Mouse (Mus musculus): ENCODE results near the gene Gale. TPM values are rescaled to one million over a fixed set of nuclear protein-coding genes. Genes with fewer than 3 reads are reported as not detected.

The Gale gene
- total RNA-seq, 1 experiment: 33.0 TPM

DNA sequence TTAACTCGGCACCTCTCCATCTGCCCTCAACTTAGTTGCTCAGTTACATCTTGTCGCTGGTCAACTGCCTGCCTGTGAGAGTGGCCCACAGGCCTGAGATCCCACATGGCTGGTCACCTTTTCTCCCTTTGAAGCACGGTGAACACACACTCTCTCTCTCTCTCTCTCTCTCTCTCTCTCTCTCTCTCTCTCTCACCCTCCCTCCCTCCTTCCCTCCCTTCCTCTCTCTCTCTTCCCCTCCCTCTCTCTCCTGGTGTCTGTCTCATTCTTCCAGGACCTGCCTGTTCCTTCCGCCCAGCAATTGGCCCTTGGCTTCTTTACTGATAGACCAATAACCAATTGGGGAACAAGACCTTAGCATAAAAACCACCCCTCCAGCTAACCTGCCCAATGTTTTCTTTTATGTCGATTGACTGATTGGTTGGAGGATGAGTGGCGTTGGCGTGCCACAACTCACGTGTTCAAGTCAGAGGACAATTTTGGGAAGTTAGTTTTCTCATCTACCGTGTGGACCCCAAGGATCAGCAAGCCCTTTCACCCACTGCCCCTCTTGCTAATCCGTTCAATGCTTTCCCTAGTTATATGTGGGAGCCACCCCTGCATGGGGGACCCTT, 37.2 kb upstream of the Gale start:
- Histone ChIP-seq H3K36me3 (ENCODE audit: control insufficient read depth, insufficient read depth, low read length, poor library complexity, severe bottlenecking) (peaks cover 7% of the 10 kb centered on the region; the same call in 1 of the 2 replicates), H3K9me3 (ENCODE audit: control insufficient read depth, insufficient read depth, low read depth, low read length) (no peaks in the 10 kb centered on the region), H3K27ac (ENCODE audit: insufficient read depth, low read depth, low read length, poor library complexity, severe bottlenecking) (peak overlapping the region; percentile 95), H3K4me3 (ENCODE audit: insufficient read depth in 1 of 2, low read depth in 1 of 2, low read length in 2 of 2, poor library complexity in 1 of 2, severe bottlenecking in 1 of 2) (peak overlapping the region; percentile 31 to 33; a peak in 2 of 4 replicates), H3K9ac (ENCODE audit: insufficient read depth, low read depth, low read length, poor library complexity, severe bottlenecking) (peak overlapping the region; percentile 52), H3K4me1 (ENCODE audit: control insufficient read depth in 2 of 2, insufficient read depth in 2 of 2, low read length in 2 of 2, poor library complexity in 1 of 2) (peaks cover 7 to 8% of the 10 kb centered on the region in 2 experiments; a peak in 3 of 4 replicates)
- in situ Hi-C loops (cut with MboI; ENCODE audit: low sequenced_read_pairs in 2 of 2, unreplicated experiment in 2 of 2): no loop called here
- no peak for TF ChIP-seq ZNF384 (IDR thresholded peaks at IDR 0.05; ENCODE audit: low read depth, low read length)
- TF ChIP-seq HCFC1 (IDR thresholded peaks at IDR 0.05; ENCODE audit: borderline replicate concordance, insufficient read depth, low read length): no peak
- TF ChIP-seq CHD2 (IDR thresholded peaks at IDR 0.05; ENCODE audit: low read depth, low read length): no peak
- no peak for TF ChIP-seq ZC3H11A (IDR thresholded peaks at IDR 0.05; ENCODE audit: borderline replicate concordance, low read depth, low read length)
- TF ChIP-seq MAFK (IDR thresholded peaks at IDR 0.05; ENCODE audit: insufficient read depth, low read depth, low read length): no peak
- no peak for DNase-seq (ENCODE audit: low read depth, low spot score)

DNA sequence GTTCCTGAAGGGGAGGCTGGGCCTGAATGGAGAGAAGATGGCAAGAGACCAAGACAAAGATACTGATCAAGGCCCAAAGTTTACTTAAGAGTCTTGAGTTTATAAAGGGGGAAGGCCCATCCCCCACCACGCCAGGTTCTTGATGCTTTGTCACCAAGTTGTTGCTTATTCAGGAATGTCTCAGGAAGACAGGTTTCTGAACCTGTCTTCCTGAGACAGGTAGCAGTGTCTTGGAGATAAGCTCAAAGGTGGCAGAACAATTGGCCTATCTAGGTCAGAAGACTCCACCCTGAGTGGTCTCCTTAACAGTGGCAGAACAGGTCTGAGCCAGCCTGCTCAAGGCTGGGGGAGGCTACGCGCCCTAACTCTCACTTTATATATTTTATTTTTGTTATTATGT, 36.7 kb upstream of the Gale start:
- TF ChIP-seq CHD2 (IDR thresholded peaks at IDR 0.05; ENCODE audit: low read depth, low read length) (no peak), ZC3H11A (IDR thresholded peaks at IDR 0.05; ENCODE audit: borderline replicate concordance, low read depth, low read length) (no peak)
- Histone ChIP-seq H3K36me3 (ENCODE audit: control insufficient read depth, insufficient read depth, low read length, poor library complexity, severe bottlenecking) (peaks cover 7% of the 10 kb centered on the region; the same call in 1 of the 2 replicates), H3K27ac (ENCODE audit: insufficient read depth, low read depth, low read length, poor library complexity, severe bottlenecking) (peak overlapping the region; percentile 95), H3K4me1 (ENCODE audit: control insufficient read depth in 2 of 2, insufficient read depth in 2 of 2, low read length in 2 of 2, poor library complexity in 1 of 2) (peaks cover 7 to 8% of the 10 kb centered on the region in 2 experiments; a peak in 3 of 4 replicates), H3K4me3 (ENCODE audit: insufficient read depth in 1 of 2, low read depth in 1 of 2, low read length in 2 of 2, poor library complexity in 1 of 2, severe bottlenecking in 1 of 2) (0 out of 4 replicates have a peak overlapping the region, but pooled peaks of 1 of the 2 experiments have one; percentile 17), H3K9ac (ENCODE audit: insufficient read depth, low read depth, low read length, poor library complexity, severe bottlenecking) (peak overlapping the region; percentile 52), H3K9me3 (ENCODE audit: control insufficient read depth, insufficient read depth, low read depth, low read length) (no peaks in the 10 kb centered on the region)
- DNase-seq (ENCODE audit: low read depth, low spot score): no peak
- in situ Hi-C loops (cut with MboI; ENCODE audit: low sequenced_read_pairs in 2 of 2, unreplicated experiment in 2 of 2): no loop called here

DNA sequence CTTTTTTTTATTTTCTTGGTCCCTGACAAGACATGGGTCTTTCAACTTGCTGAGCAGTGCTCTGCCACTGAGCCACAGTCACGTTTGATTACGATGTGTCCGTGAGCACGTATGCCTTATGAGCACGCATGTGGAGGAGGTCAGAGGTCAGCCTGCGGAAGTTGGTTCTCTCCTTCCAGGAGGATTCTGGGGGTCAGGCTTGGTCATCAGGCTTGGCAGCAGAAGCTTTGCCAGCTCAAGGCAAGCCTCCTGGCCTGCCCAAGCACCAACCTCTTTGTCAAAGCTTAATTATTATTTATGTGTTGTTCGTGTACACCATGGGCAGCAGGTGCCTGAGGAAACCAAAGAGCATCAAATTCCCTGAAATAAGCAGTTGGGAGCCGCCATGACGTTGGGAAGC, 35.2 kb upstream of the Gale start:
- peaks cover 9% of the 10 kb centered on the region; the same call in 1 of the 2 replicates for H3K36me3 ChIP-seq (ENCODE audit: control insufficient read depth, insufficient read depth, low read length, poor library complexity, severe bottlenecking)
- no peak overlapping the region for H3K27ac ChIP-seq (ENCODE audit: insufficient read depth, low read depth, low read length, poor library complexity, severe bottlenecking)
- no peak for DNase-seq (ENCODE audit: low read depth, low spot score)
- H3K9me3 ChIP-seq (ENCODE audit: control insufficient read depth, insufficient read depth, low read depth, low read length): no peaks in the 10 kb centered on the region
- TF ChIP-seq ZNF384 (IDR thresholded peaks at IDR 0.05; ENCODE audit: low read depth, low read length): no peak
- no peak for TF ChIP-seq MAFK (IDR thresholded peaks at IDR 0.05; ENCODE audit: insufficient read depth, low read depth, low read length)
- TF ChIP-seq HCFC1 (IDR thresholded peaks at IDR 0.05; ENCODE audit: borderline replicate concordance, insufficient read depth, low read length): no peak
- TF ChIP-seq ZC3H11A (IDR thresholded peaks at IDR 0.05; ENCODE audit: borderline replicate concordance, low read depth, low read length): no peak
- no peak for TF ChIP-seq CHD2 (IDR thresholded peaks at IDR 0.05; ENCODE audit: low read depth, low read length)
- in situ Hi-C loops (cut with MboI; ENCODE audit: low sequenced_read_pairs in 2 of 2, unreplicated experiment in 2 of 2): no loop called here
- peaks cover 7 to 8% of the 10 kb centered on the region in 2 experiments; a peak in 3 of 4 replicates for H3K4me1 ChIP-seq (ENCODE audit: control insufficient read depth in 2 of 2, insufficient read depth in 2 of 2, low read length in 2 of 2, poor library complexity in 1 of 2)
- no peak overlapping the region for H3K9ac ChIP-seq (ENCODE audit: insufficient read depth, low read depth, low read length, poor library complexity, severe bottlenecking)
- H3K4me3 ChIP-seq (ENCODE audit: insufficient read depth in 1 of 2, low read depth in 1 of 2, low read length in 2 of 2, poor library complexity in 1 of 2, severe bottlenecking in 1 of 2): no peak overlapping the region

DNA sequence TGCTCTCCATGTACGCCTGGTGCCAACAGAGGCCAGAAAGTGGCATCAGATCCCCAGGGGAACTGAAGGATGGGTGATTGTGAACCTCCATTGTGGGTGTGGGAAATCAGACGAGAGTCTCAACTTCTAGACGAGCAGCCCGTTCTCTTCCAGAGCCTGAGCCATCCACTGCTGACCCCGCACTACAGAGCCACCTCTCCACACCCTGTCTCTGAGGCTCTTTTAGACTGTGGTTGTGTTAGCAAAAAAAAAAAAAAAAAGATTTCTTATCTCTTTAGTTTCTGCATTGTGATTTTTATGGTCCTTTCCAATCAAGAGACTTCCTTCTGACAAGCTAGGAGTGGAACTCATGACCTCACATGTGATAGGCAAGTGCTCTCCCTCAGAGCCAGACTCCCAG, 34.1 kb upstream of the Gale start:
- H3K4me1 ChIP-seq (ENCODE audit: control insufficient read depth in 2 of 2, insufficient read depth in 2 of 2, low read length in 2 of 2, poor library complexity in 1 of 2): peaks cover 7 to 8% of the 10 kb centered on the region in 2 experiments; a peak in 3 of 4 replicates
- no peaks in the 10 kb centered on the region for H3K9me3 ChIP-seq (ENCODE audit: control insufficient read depth, insufficient read depth, low read depth, low read length)
- no peak for TF ChIP-seq ZC3H11A (IDR thresholded peaks at IDR 0.05; ENCODE audit: borderline replicate concordance, low read depth, low read length)
- TF ChIP-seq CHD2 (IDR thresholded peaks at IDR 0.05; ENCODE audit: low read depth, low read length): no peak
- no peak for TF ChIP-seq MAFK (IDR thresholded peaks at IDR 0.05; ENCODE audit: insufficient read depth, low read depth, low read length)
- no peak for TF ChIP-seq HCFC1 (IDR thresholded peaks at IDR 0.05; ENCODE audit: borderline replicate concordance, insufficient read depth, low read length)
- TF ChIP-seq ZNF384 (IDR thresholded peaks at IDR 0.05; ENCODE audit: low read depth, low read length): no peak
- no peak for DNase-seq (ENCODE audit: low read depth, low spot score)
- in situ Hi-C loops (cut with MboI; ENCODE audit: low sequenced_read_pairs in 2 of 2, unreplicated experiment in 2 of 2): no loop called here
- H3K9ac ChIP-seq (ENCODE audit: insufficient read depth, low read depth, low read length, poor library complexity, severe bottlenecking): no peak overlapping the region
- no peak overlapping the region for H3K4me3 ChIP-seq (ENCODE audit: insufficient read depth in 1 of 2, low read depth in 1 of 2, low read length in 2 of 2, poor library complexity in 1 of 2, severe bottlenecking in 1 of 2)
- peaks cover 6% of the 10 kb centered on the region; the same call in 1 of the 2 replicates for H3K36me3 ChIP-seq (ENCODE audit: control insufficient read depth, insufficient read depth, low read length, poor library complexity, severe bottlenecking)
- H3K27ac ChIP-seq (ENCODE audit: insufficient read depth, low read depth, low read length, poor library complexity, severe bottlenecking): no peak overlapping the region

All from ES-E14 (cell line).